Mouse (Mus musculus) cerebellum, adult 8-10 months (tissue): Measurements from ENCODE around the gene Gpr142.
A peak's percentile ranks its signal among the peaks of the same experiment; 100 is the strongest.

Experiments used
- DNase-seq: peaks from one replicate; pipeline ENCODE4 v3.0.0; 2022

Gpr142 gene

DNA sequence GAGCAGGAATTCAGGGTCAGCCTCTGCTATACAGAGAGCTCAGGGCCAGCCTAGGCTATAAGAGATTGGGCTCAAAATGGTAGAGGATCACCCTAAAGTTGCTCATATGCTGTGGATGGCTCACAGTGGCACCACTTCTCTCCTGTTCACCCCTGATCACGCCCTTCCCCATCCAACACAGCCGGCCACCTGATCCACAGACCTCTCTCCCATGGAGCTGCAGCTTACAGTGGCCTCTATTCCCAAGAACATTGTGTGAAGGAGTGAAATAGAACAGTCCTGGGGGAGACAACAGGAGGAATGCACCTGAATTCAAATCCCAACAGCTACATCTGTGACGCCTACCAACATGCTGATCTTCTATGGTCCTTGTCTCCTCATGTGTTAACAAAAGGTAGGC, at the start of gene Gpr142:
TSS of gene Gpr142 (plus strand) at position 301 of the 400 bp plus-strand sequence.
- no peak for DNase-seq

DNA sequence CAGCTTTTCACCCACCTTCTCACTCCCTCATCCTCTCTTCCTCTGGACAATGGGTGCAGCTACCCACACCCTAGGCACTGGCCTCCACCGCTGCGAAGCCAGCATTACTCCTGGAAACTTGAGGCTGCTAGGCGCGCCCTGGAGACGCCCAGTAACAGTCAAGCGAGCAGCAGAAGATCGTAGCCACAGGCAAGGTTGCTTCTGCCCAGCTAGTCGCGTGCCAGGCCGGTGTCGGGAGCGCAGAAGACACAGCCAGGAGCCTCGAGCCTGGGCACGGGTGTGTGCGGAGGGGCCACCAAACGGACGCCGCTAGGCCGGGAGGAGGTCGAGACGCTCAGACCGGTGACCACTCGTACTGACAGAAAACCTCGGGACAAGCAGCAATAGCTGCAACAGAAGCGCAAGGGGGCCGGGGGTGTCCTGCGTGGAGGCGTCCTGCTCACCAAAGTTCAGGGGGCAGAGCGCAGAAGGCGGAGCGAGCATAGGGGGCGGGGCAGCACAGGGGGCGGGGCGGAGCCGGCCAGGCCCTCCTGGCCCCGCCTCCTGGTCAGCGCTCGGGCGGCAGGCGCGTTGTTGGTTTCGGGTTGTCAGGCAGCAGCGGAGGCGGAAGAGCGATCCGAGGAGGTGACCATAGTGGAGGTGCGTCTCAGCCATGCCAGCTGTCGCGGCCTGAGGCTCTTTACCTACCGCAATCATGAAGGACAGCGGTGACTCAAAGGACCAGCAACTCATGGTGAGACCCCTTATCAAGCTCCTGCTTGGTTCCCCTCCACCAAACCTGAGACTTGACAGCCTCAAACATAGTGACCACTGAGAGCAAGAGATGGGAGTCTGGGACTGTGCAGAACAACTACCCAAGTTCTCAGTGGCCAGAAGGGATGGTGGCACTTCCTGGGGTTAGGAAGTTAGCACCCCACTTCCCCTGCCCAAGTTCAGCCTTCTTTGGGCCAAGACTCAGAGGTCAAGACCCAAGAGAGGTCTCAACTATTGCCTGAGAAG, 33.6 kb upstream of the Gpr142 start, which contains the start of gene Kif19a:
TSS of gene Kif19a (plus strand) at position 569 of the 999 bp plus-strand sequence.
- peak; percentile 41 for DNase-seq

DNA sequence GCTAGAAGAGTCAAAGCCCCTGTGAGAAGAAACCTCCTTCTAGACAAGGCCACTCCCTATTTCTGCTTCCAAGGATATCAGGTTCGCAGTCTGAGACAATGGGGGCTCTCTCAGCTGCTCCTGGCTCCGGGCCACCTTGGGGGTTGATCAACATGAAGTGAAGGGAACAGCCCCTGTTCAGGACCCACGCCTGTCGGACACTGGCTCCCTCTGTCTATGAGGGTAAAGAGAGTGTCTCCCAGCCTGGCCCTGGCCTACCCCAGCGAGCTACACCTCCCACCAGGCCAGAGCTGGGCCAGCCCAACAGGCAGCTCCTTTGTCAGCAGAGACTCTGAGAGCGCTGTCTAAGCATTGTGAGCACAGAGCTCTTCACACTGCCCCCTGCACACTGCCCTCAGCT, 28.8 kb upstream of the Gpr142 start:
- no peak for DNase-seq

DNA sequence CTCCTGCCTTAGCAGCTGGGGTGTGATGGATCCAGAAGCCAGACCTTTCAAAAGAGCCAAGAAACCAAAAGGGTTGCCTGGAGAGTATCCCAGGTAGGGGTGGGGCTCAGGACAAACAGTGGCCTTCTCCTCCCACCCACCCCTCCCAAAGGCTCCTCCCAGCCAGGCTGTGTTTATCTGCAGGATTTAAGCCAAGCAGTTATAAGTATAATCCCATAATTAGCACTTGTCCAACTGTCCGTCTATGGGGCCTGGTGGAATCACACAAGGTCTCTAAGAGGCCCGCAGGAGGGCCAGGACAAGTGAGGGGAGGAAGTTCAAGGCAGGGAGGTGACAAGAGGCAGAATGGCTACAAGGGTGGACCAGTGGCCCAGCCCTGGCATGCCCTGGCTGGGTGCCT, 26.8 kb upstream of the Gpr142 start:
- DNase-seq = no peak

DNA sequence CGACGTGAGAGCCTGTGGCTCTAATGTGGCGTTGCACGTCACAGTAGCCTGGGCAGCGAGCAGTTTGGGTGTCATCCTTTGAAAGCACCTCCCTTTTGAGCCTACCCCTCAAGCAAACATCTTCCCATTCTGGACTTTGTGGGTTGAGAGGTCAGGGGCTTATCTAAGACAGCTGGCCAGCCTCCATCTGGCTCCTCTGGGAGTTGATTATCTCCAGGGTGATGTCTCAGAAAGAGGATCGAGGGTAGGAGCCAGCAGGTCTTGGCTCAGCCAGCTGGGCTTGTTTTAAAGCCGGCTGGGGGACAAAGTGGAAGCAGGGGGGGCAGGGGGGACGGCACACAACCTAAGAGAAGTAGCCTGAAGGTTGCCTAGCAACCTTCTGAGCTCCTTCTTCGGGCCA, 18.6 kb upstream of the Gpr142 start:
- DNase-seq = no peak

DNA sequence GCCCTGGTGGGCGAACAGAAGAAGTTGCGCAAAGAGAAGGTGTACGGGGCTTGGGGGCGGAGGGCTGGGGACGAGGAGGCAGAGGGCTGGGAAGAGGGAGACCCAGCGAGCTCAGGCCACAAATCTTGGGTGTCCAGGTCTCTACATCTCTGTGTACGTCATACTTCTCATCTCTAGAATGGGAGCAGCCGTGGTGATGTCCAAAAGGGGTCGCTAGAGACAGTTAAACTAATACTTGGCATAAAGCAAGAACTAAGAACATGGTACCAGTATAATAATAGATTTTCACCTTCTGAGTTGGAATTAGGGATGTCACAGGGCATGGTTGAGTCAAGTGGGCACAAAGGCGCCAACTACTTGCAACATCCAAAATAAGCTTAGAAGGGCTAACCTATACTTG, 12.8 kb upstream of the Gpr142 start:
- DNase-seq = no peak

DNA sequence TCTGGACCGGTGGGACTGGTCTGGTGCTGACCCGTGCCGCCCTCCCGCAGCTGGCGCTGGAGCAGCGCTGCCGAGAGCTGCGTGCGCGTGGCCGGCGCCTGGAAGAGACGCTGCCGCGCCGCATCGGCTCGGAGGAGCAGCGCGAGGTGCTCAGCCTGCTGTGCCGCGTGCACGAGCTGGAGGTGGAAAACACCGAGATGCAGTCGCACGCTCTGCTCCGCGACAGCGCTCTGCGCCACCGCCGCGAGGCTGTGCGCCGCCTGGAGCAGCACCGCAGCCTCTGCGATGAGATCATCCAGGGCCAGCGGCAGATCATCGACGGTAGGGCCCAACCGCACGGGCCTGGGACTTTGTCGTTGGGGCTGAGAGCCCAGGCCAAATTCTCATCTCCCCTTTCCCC, 12.4 kb upstream of the Gpr142 start:
- no peak for DNase-seq

DNA sequence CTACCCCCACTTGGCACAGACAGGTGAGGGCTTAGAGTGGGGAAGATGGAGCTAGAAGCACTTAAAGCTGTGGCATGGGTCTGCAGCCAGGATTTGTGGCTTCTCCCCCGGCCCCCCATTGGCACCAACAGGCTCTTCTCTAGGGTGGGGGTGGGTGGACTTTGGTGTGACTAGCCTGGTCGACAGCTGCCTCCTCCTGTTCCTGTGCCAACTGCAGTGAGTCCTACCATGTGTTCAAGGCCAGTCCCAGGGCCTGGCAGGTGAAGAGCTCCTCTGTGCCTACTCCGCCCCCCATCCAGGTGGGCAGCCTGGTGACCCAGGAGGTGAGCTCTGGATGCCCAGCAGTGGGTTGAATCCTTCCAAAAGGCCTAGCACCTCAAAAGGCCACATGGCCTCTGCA, 11.1 kb upstream of the Gpr142 start:
- DNase-seq = peak; percentile 20

DNA sequence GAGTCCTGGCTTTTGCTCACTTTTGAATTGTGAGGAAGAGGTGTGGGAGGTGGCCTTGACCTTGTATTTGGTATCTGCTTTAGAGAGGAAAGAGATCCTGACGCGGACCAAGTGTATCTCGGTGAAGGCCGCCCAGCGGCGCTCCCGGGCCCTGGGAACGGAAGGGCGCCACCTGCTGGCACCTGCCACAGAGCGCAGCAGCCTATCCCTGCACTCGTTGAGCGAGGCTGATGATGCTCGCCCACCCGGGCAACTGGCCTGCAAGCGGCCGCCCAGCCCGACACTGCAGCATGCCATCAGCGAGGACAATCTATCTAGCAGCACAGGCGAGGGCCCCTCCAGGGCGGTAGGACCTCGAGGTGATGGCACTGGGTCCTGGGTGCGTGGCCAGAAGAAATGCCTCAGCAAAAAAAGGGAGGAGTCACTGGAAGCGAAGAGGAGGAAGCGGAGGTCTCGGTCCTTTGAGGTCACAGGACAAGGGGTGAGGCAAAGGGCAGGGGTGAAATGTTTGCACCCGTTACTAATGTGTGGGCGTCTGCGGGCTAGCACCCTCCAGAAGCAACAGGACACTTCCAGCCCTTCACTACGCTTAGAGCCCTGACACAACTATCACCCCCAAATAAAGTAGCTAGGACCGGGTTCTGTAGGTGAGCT, 9.5 kb upstream of the Gpr142 start:
- DNase-seq = peak; percentile 89

DNA sequence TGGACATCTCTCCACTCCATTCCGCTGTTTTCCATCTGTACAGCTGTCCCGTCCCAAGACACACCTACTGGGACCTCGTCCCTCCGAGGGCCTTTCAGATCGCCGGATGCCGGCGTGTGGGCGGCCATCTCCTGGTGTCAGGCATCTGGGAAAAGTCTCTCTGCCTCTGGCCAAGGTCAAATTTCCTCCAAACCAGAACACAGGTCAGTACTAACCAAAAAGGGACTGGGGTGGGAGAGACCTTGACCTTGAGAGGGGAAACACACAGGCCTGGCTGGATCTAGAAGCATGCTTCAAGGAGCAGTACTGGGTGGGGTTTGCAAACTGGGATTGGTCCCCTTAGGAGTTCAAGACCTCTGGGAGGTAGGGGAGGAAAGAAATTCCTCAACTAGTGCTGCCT, 9.0 kb upstream of the Gpr142 start:
- DNase-seq = no peak

DNA sequence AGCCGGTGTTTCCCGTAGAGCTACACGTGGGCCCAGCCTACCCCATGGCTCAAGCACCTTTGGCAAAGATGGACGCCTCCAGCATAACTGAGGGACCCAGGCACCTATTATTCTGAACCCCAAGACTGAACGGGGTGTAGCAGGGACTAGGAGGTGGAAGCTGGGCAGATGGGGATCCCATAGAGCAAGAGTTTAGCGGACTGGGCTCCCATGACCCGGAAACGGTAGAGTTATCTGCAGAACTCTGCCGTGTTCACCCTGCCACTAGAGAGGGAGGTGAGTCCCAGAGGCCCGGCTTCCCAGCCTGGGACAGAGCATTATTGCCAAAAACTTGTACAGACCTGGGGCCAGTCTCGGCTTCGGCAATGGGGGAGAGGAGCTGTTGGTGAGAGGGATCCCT, 8.6 kb upstream of the Gpr142 start:
- DNase-seq = no peak

DNA sequence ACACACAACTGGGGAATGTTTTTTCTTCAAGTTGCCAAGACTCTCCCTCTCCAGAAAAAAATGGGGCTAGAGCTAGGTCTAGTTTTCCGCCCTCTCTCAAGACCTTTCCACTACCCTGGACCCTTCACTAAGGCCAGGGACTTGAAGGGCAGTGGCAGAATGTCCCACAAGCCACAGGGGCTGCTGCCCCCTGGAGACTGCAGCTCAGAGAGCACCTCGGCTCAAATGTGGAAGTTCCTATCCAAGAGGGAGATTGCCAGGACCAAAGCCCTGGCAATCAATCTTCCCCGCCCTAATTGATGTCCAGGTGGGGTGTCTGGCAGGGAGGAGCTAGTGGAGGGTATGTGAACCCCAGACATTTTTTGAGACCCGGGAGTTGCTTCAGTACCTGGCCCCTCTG, 7.9 kb upstream of the Gpr142 start:
- DNase-seq = peak; percentile 20

DNA sequence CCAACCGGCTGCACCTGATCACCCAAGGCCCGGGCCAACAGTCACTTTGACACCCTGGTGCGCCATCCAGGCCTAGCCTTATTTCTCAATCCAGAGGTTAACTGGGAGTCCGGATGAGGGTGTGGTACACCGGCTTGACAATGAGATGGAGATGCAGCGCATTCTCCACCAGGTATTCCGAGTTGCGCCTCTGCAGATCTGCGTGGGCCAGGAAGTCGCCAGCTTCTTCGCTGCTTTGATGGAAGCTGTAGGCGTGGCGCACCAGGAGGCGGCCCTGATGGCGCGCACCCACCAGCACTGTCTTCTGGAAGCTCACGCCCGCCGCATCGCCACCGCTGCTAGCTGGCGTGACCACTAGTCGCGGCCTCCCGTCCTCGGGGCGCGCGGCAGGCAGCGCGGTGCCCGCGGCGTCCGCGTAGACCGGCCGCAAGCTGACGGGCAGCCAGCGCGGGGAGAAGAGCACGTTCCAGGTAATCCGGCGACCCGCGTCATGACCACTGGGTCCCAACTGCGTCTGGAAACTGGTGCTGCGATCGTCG, 7.3 kb upstream of the Gpr142 start:
- DNase-seq = peak; percentile 60

DNA sequence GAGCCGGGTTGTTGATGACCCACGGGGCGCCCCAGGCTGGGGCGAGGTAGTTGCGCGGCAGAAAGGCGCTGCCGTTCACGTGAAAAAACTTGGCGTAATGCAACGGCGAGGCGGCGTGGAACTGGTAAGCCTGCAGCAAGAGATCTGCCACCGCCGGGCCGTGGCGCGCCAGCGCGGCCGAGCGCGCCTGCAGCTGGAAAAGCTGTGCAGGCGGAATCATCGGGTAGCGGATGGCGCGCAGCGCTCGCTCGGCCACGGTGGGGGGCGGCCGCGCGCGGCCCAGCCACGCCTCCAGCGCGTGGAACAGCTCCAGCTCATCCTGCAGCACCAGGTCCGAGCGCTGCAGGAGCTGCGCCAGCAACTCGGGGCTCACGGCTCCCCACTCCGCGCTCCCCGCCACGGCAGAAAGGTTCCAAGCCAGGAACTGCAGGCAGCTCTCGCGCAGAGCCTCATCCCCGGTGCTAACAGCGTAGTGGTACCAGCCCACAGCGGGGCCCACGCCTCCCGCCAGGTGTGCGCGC, 6.8 kb upstream of the Gpr142 start:
- DNase-seq = no peak

DNA sequence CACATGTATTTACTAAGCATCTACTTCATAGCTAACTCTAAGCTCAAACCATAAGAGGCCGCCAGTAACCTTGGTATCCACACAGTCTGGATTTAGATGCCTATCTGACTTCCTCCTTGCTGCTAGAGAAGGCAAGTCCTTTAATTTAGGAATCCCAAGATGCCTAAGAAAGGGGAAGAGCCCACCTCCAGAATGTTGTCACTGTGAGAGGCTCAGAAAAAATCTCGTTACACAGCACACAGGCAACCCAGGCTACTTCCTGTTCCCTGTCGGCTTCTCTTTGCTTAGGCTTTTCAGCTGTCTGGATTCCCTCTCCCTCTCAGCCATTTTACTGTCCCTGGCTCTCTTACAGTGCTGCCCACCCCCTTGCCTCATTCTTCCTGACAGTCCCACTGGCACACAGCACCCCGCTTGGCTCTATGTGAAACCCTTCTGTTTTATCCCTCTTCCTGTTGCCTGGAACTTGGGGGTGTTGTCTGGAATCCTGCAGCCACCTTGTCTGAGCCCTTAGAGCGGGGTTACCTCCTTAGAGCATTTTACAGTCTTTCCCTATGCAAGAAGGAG, 5.7 kb upstream of the Gpr142 start:
- peak; percentile 47 for DNase-seq

DNA sequence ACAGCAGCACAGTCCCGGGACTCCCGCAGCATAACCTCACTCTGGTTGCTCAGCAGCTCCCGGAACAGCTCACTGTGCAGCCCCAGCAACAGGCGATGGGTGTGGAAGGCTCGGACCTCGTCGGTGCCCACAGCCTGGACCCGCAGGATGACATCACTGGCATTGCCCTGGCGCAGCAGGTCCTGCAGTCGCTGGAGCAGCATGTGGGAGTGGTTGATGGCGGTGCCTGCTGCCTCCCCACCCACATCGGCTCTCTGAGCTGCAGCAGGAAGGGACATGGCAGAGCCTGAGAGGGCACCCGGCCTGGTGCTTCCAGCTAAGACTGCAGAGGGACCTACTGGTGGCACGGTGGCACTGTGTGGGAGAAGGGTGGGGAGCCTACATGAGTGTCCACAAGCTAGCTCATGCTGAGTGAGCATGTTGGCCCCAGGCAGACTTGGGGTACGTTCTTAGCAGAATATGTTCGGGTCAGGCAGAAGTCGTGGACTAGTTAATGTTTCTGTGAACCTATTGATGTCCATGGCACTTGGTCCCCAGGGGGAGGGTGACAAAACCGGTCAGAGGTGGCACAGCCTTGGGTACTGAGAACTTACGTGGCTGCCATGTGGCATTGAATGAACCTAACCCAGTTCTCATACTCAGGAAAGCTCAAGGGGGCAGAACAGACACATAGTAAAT, 4.7 kb upstream of the Gpr142 start:
- peak; percentile 52 for DNase-seq

DNA sequence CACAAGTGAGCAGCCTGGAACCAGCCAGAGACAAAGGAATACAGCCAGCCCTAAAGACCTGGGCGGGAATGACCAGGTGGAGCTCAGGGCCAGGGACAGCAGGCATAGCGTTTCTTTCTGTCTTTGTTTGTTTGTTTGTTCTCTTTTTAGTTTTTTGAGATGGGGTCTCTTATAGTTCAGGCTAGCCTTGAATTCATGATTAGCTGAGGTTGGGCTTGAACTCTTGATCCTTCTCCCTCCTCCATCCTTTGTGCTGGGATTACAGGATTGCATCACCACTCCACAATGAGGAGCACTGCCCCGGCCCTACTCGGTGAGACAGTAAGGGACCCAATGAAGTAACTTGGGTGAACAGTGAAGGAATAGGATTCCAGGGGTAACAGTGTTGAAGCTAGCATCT, 4.0 kb upstream of the Gpr142 start:
- no peak for DNase-seq

DNA sequence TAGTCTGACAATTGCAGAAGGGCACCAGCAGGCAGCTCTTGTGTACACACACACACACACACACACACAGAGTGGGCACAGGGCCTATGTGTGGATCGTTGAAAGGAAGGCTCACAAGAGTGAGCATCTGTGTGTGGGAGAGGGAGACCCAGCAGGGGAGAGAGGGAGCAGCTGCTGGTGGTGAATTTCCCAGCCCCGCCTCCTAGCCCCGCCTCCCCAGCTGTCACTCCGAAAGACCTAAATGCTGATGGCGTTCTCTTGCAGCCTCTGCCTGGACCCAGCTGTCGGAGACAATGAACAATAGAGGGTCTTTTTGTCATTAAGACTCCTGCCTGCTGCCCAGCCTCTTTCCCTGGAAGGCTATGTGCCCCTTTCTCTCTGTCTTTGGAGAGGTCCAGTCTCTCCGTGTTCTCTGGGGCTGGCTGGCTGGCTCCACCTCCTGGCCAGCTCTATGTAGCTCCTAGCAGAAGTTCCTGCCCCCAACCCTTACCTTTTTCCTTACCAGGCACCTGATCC, 3.4 kb upstream of the Gpr142 start:
- DNase-seq = peak; percentile 92

DNA sequence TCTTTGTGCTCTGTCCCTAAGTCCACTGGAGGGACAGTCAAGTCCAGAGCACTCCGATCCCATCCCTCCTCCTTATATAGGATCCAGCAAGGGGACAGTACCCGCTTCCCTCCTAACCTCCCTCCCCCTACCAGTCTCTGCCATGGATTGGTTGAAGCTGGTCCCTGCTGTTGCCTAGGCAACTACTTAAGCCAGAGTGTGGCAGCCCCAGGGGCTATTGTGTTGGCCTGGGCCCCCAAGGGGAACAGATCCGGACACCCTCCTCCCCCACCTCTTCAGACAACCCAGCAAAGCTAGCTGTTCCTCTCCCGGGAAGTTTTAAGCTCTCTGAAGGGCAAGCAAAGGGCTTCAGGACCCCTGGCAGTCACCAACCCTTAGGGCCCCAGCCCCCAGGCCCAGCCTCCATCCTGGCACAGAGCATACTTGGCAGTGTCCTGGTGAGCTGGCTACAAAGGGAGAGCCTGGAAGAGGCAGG, 2.8 kb upstream of the Gpr142 start, which contains the start of gene Btbd17:
TSS of gene Btbd17 (minus strand) at position 98 of the 475 bp plus-strand sequence.
- no peak for DNase-seq

DNA sequence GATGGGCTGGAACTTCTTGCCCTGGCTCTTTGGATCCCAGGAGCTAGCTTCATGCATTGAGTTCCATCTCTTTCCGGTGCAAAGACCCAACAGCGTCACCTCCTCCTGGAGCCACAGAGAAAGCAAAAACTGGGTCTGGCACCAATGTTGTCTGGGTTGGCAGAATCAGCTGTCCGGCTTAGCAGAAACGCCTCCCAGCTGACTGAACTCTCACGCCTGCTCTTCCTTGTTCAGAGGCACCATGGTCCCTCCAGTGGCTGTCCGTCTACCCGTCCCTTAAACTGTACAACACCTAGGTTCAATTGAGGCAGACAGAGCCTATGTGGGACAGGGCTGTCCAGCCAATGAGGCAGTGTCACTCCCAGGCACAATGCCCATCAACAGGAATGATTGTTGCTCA, 1.5 kb upstream of the Gpr142 start:
- peak; percentile 37 for DNase-seq

DNA sequence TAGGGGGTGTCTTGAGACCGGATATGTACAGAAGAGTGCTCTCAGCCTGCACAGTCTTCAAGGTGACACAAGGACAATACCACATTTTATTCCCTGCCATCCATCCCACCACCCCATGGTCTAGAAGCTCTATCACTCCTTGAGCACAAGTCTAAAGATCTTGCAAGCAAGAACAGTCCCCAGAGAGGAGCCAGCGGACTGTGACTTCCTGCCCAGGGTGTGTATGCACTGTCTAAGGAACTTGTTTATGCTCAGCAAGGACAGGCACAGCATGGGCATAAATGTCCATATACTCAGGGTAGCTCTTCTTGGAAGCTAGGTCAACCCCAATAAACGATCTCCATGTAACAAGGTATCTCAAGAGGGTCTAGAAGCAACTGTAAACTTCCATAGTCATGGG, 743 bp upstream of the Gpr142 start:
- DNase-seq = no peak

DNA sequence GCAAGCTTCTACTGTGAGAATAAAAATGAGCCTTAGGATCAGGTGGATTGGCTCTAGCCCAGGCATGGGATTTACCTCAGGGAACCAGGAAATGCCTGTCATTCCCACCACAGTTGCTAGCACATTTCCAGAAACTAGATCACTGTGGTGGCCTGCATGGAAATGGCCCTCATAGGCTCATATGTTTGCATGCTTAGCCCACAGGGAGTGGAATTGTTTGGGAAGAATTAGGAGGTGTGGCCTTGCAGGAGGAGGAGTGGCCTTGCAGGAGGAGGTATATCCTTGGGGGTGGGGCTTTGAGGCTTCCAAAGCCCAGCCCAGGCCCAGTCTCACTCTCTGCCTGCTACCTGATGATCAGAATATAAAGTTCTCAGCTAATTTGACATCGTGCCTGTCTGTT, 3.2 kb downstream of the Gpr142 start:
- DNase-seq = no peak
